Mouse (Mus musculus): ENCODE results near the gene Bco1.

The Bco1 gene

GRCm38 (mm10) chr8:117095647-117096046, at the start of gene Bco1:
Gene Bco1 (plus strand): TSS chr8:117095854.
- peak; percentile 71 for DNase-seq (ENCODE audit: low spot score)

- DNase-seq (ENCODE audit: low spot score), result no peak
Observed at GRCm38 (mm10) chr8:117049444-117049843, 46.2 kb upstream of the Bco1 start.

GRCm38 (mm10) chr8:117050763-117051162, 44.9 kb upstream of the Bco1 start:
- DNase-seq (ENCODE audit: low spot score), result no peak

- DNase-seq (ENCODE audit: low spot score), result no peak
Observed at GRCm38 (mm10) chr8:117051316-117051715, 44.3 kb upstream of the Bco1 start.

- DNase-seq (ENCODE audit: low spot score), result peak; percentile 17
Observed at GRCm38 (mm10) chr8:117053135-117054079, 42.2 kb upstream of the Bco1 start.

GRCm38 (mm10) chr8:117054146-117054545, 41.5 kb upstream of the Bco1 start:
- no peak for DNase-seq (ENCODE audit: low spot score)

- no peak for DNase-seq (ENCODE audit: low spot score)
Observed at GRCm38 (mm10) chr8:117055097-117055496, 40.6 kb upstream of the Bco1 start.

- no peak for DNase-seq (ENCODE audit: low spot score)
Observed at GRCm38 (mm10) chr8:117059021-117059420, 36.6 kb upstream of the Bco1 start.

GRCm38 (mm10) chr8:117060306-117060705, 35.3 kb upstream of the Bco1 start:
- DNase-seq (ENCODE audit: low spot score), result no peak

GRCm38 (mm10) chr8:117061180-117061880, 34.3 kb upstream of the Bco1 start:
- peak; percentile 24 for DNase-seq (ENCODE audit: low spot score)

- DNase-seq (ENCODE audit: low spot score), result no peak
Observed at GRCm38 (mm10) chr8:117066955-117067354, 28.7 kb upstream of the Bco1 start.

GRCm38 (mm10) chr8:117067396-117067795, 28.3 kb upstream of the Bco1 start:
- DNase-seq (ENCODE audit: low spot score), result no peak

GRCm38 (mm10) chr8:117068294-117068693, 27.4 kb upstream of the Bco1 start:
- DNase-seq (ENCODE audit: low spot score), result no peak

- DNase-seq (ENCODE audit: low spot score), result no peak
Observed at GRCm38 (mm10) chr8:117069708-117070107, 25.9 kb upstream of the Bco1 start.

- no peak for DNase-seq (ENCODE audit: low spot score)
Observed at GRCm38 (mm10) chr8:117074350-117075182, 21.1 kb upstream of the Bco1 start.

- no peak for DNase-seq (ENCODE audit: low spot score)
Observed at GRCm38 (mm10) chr8:117078367-117078926, 17.2 kb upstream of the Bco1 start.

GRCm38 (mm10) chr8:117079652-117080051, 16.0 kb upstream of the Bco1 start:
- DNase-seq (ENCODE audit: low spot score), result no peak

GRCm38 (mm10) chr8:117082399-117082872, 13.2 kb upstream of the Bco1 start, which contains the start of gene Pkd1l2:
Gene Pkd1l2 (minus strand): TSS chr8:117082449.
- no peak for DNase-seq (ENCODE audit: low spot score)

GRCm38 (mm10) chr8:117082947-117083559, 12.6 kb upstream of the Bco1 start:
- DNase-seq (ENCODE audit: low spot score), result no peak

GRCm38 (mm10) chr8:117085521-117085920, 10.1 kb upstream of the Bco1 start:
- peak; percentile 43 for DNase-seq (ENCODE audit: low spot score)

- DNase-seq (ENCODE audit: low spot score), result no peak
Observed at GRCm38 (mm10) chr8:117087036-117087435, 8.6 kb upstream of the Bco1 start.

Measured in embryo, embryonic 10 days (tissue).